Mouse (Mus musculus) cerebellum, postnatal 14 days (tissue): ENCODE measurements around the gene Fam84b.
"Not testable (repeated sequence)": the region's sequence is repeated elsewhere in the genome, so short reads cannot be mapped to it uniquely, and the experiment has no call there.

ENCODE experiments used
- DNase-seq, 2 experiments: peaks; one replicate each; pipeline ENCODE4 v3.0.0; 2021; ENCODE audit warnings: mixed read lengths in 2 of 2

Fam84b gene

DNA sequence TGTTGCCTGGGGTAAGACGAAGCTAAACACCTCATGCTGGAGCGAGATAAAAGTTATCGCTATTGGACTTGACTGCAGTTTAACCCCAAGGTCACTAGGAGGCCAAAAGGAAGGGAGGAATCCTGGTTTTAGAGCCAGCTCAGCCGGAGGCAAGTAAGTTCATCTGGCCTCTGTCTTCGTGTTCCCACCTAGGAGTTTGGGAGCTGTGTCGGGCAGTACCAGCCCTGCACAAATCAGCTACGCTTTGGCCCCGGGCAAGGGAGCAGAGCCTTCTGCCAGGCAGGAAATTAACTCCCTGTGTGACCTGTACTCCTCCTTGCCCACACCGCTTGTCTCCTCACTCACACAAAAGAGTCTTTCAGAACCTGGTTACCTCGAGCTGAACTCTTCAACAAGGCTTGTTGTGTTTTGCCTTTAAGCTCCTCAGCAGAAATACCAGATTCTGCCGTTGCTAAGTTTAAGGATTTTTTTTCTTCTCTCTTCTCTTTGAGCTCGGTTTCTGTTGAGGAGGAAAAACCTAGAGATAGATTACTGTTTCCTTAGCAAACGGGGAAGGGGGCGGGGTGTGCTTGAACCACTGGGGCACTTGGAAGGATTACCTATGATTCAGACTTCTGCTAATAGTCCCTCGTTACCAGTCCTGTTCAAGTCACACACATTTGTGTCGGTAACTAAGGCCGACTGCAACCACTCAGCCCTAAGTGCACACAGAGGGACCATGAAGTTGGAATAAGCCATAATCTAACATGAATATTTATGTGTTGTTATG, at the start of gene Fam84b:
Fam84b (minus strand) TSS at position 548 of the 769 bp plus-strand sequence.
- peak; percentile 21 to 28 for DNase-seq

DNA sequence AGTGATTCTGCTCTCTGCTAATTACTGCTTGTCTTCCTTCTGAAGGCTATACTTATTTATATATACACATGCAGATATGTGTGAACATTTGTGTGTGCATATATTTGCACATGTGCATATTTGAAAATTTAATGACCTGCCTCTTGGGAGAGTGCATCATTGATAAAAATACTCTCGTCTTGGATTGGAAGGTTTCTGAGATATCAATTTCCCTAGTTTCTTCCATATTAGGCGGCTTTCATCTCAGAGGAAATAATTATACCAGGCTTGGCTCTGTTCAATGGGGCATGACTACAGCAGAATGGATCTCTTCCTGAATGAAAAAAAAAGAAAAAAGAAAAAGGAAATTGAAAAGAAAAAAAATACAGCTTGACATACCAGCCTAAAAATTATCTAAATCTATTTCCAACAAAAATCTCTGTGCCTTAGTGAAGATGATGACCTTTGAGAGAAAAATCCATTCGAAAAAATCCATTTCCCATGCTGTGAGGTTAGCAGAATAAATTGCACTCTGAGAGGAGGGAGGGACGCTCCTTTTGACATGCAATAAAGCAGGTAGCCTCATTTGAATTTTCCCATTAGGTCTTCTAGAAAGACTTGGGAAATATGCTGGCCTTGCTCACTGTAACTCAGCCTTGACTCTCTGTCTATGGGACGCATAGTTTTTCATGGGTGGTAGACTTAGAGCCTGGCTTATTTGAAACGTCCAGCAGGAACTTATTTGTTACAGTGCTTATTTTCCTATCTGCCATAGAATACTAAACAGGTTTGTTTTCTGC, 44.8 kb upstream of the Fam84b start:
- no peak for DNase-seq

DNA sequence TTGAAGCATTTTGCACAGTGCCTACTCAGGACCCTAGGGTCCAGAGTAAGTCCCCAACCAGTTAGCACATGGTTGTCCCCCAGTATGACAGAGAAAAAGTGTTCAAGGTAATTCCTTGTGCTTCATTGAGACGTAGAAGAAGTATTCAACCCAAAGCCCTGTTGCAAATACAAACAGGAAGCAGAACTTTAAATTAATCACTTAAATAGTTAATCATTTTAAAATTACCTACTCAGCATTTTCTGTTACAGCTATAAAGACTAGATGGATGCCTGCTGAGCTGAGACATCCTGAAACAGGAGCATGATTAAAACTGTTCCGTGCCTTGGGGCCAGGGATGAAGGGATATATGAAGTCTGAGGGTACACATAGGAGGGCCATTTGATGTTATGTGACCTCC, 42.5 kb upstream of the Fam84b start:
- no peak for DNase-seq

DNA sequence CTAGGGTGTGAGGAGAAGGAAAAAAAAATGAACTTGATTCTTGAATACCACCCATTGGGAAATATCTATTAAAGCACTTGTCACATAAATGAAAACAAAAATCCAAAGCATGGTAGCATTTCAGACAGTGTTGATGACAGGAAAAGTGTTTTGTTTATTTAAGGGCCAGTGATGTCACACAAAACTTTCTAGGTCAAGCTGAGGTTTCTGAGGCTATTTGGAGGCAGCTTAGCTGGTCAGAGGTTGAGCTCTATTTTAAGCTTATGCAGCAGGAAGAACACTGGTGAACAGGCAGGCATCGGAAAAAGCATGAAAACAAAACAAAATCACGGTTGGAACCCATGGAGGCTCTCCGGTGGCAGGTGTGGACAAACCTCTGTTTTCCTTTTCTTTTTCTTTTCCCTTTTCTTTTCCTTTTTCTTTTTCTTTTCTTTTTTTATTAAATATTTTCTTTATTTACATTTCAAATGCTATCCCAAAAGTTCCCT, 39.4 kb upstream of the Fam84b start:
- no peak for DNase-seq

DNA sequence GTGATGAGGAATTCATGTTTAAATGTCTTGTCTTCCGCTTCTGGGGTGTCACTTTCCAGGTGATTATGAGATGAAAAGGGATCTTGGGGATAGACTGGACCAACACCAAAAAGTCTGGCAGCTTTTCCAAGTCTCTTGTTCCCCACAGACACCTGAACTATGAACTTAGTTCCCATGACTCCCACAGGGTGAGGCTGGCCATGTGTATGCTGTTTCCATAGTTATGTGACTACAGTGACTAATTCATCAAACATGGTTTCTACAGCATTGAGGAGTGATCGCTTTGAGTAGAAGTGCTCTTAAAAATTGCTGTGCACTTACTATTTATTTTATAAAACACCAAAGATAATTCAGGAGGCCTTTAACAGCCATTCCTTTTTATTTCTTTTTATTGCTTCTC, 35.1 kb upstream of the Fam84b start:
- DNase-seq, result no peak

DNA sequence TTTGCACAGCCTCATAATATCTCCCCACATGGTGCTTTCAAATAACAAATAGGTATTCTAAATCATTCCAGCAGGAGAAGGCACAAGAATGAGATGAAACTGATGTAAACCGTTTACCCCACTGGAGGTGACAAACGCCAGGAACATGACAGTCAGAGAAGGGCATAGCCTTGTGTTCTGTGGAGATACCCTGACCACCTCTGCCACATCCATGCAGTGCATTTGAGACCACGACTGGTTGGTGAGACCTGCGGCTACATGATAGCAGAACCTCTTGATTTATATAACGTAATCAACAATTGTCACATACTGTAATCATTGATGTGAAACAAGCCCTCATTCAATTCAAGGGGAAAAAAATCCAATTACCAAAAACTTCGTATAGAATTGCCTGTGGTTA, 22.1 kb upstream of the Fam84b start:
- DNase-seq, result no peak

DNA sequence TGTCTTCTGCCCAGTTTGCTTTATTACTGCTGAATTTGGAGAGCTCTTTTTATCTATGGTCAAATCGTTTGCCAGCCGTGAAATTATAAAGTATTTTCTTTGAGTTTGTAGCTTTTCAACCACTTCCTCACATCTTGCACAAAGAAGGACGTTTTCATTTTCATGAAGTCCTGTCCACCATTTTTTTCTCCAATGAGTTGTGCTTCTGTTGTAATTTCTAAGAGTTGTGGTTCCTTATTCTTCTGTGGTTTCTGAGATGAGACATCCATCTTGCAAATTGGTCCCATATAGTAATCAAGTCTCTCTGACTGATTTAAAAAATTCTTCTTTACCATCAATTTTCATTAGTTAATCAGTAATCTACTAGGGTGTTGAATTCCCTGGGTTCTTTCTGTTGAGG, 8.8 kb upstream of the Fam84b start:
- DNase-seq, result no peak

DNA sequence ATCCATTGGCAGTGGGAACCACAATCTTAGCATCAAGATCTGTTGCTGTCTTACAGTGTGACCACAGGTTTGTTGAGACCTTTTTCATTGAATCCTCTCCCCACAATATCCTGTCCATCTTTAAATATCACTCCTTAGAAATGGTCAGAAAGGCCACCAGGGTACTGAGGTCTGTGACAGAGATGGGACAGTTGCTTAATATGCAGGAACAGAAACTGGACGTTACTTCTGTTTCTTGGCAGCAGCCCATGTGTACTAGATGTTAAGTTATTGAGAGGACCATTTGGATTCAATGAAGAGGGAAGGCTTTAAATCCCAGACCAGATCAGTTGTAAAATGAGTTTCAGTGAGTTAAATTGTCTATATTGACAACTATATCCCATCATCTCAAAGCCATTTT, 1.5 kb upstream of the Fam84b start:
- no peak for DNase-seq

DNA sequence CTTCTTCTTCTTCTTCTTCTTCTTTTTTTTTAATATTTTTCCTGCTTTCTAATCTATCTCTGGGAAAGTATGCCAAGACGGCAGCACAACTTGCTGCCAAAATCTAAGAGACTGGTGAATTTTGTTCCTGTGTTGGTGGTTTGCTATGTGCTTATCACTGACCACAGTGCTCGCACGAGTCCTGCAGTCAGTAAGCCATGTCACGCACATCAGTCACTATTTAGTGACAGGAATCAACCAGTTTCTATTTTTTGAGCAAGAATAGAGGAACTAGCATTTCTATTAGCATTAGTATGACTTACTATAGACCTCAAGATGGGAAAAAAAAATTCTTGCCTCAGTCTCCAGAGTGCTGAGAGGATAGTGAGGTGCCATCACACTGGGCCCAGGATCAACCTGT, 573 bp upstream of the Fam84b start:
- DNase-seq, result no peak

DNA sequence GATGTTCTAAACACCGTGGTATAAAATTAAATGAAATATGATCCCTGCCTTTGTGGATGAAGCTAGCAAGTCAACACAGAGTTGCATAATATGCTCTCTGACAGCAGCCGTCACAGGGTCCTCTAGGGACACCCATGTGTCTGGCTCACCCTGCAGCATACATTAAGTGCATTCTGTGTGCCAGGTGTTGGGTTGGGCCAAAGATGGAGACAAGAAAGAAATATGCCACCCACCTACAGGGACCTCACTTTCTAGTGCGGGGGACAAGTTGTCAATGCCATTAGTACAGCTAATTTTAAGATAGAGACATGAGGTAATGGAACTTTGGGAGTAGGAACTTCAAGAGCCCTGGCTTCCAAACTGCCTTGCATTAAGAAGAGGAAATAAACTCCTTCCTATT, 4.9 kb downstream of the Fam84b start:
- DNase-seq, result no peak

DNA sequence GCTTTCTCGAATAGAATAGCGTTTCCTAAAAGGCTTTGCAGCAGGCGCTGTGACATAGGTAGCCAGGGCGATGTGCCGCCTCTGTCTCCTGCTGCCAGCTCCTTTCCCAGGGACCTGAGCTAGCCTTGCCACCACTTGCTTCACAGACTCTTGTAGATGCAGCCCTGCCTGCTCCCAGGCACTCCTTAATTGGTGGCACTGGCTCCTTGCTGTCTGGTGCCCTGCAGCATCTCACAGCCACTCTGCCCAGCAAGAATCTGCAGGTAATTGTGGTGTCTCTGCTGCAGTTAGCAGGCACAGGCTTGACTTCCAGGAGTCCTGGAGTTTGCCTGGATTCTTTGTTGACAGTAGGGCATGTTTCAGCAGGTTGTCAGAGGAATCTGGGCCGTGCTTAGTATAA, 7.3 kb downstream of the Fam84b start:
- DNase-seq, result no peak

DNA sequence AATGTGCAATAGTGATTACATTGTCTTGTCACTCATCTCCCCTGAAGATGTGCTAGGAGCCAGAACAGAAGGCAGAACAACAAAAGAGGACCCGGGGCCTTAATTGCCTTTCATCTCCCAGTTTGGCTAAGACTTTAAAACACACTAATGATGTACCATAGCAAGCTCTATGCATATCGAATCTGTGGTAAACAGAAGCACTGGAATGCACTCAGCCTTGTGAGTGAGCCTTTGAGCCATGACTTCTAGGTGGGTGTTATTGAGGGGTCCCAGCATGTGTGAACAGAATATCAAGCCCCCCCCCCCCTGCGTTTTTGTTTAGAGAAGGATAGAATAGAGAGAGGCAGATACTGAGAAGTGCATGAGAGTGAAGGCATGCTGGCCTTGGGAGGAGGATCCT, 7.7 kb downstream of the Fam84b start:
- no peak for DNase-seq

DNA sequence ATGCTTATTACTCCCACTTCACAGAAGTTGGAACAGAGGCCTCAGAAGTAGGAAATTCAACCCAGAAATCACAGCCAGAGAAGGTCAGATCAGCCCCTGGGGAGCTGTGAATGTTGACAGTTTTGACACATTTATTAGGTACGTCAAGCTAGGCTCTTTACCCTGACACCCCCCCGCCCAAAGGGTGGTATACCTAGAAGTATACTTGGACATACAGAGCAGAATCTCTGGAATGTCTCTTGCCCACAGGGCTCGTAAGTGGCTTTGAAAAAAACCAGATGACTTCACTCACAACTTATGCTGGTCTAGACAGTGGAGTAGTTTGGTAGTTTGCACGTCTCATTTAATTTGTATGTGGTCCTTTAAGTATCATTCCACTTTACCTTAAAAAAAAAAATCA, 11.8 kb downstream of the Fam84b start:
- no peak for DNase-seq

DNA sequence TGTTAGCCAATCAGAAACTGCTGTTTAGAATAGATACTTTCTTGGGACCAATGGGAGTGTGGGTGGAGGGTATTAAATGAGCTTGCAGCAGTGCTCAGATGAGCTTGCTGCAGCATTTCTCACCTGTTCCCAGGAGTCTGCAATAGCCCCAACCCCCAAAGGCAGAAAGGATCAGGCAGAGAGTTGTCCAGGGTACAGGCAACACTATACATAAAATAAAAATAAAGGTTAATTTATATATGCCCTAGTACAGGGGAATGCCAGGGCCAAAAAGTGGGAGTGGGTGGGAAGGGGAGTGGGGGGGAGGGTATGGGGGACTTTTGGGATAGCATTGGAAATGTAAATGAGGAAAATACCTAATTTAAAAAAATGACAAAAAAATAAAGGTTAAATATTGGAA, 12.3 kb downstream of the Fam84b start:
- not testable (repeated sequence) for DNase-seq

DNA sequence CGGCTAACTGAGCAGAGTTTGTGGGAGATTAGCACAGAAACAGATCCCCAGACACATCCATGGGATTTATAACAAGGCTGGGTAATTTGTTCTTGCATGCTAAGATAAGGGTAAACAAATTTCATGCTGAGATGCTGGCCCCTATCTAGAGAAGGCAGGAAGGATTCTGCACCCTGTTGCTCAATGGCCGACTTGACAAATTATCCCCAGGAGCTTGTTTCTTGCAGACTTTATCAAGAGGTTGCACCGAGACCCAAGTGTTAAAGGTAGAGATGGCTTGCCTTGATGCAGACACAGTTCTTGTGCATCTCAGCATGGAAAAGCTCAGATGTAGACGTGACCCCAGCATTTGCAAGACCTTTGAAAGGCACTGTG, 13.3 kb downstream of the Fam84b start:
- no peak for DNase-seq

DNA sequence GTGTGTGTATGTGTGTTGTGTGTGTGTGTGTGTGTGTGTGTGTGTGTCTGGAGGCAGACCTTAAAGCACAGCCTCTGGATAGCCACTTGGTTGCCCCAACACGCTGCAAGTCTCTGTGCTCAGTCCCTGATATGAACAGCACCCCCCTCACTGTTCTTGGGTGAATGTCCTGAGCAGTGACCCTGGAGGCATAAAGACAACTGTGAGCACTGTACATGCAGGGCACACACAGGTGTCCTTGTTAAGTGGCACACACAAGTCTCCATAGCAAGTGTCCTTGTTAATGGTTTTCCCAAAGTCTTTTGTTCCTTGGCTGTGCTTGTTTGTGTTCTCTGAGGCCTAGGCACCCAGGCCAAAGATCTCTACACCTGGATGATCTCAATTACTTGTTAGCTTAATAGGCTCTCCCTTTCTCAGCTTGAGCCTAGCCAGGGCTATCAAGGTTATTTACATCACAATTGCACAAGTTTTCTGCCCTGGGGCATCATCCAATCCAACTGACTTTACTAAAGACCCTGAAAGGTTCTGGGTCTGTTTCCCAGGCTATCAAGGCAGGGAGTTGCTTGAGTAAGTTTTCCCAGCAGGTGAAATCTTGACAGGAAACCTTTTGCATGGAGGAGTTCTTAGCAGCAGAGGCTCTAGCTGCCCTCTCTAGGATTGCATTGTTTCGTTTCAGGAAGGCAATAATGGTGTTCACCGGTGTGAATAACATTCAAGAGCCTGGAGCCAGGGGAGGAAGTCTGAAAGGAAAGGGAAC, 13.9 kb downstream of the Fam84b start:
- no peak for DNase-seq

DNA sequence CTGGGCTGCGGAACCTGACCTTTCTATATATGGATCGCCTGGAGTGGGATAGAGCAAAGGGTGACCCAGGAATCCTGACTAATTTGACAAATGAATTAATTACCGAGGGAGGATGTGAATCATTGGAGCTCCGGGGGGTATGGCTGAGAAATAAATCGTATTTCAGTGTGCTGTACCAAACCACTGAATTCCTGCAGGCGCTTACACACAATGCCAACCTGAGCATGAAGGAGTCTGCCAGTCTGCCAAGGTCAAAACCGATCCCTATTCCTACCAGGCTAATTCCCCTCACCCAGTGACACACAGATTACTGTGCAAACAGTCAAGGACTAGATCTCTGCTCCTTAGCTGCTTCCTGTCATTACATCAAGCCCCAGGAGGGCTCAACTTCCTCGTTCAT, 15.4 kb downstream of the Fam84b start:
- DNase-seq, result no peak

DNA sequence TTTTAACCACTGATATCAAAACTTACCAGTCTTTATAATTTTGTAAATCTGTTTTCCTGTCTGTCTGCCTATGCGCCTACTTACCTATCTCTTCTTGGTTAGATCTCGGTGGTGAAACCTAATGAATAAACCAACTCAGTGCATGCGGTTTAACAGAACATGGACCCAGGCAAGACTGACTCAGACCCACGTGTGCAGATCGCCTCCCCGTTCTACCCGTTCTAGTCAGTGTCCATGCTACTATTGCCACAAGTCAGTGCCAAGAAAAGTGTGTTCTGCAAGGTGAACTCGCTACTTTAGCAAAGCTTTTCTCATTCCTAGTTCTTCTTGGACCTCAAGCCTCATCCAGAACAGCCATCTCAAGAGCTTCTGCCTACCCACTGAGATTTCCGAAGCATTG, 15.9 kb downstream of the Fam84b start:
- no peak for DNase-seq

DNA sequence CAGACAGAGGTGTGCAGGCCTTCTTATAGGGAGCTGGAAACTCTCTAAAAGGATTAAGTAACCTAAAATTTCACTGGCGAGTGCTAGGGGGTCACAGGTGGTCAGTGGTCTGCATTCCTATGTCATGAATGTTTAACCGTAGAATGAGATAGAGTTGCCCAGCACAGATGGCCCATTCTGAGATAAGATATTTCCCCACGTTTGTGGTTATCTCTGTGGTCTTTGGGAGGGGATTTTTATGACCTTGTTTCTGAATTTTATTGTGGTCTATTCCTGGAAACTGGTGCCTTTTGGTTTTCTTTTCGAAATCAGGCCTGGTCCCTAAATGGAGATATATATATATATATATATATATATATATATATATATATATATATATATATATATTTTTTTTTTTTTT, 17.3 kb downstream of the Fam84b start:
- no peak for DNase-seq

DNA sequence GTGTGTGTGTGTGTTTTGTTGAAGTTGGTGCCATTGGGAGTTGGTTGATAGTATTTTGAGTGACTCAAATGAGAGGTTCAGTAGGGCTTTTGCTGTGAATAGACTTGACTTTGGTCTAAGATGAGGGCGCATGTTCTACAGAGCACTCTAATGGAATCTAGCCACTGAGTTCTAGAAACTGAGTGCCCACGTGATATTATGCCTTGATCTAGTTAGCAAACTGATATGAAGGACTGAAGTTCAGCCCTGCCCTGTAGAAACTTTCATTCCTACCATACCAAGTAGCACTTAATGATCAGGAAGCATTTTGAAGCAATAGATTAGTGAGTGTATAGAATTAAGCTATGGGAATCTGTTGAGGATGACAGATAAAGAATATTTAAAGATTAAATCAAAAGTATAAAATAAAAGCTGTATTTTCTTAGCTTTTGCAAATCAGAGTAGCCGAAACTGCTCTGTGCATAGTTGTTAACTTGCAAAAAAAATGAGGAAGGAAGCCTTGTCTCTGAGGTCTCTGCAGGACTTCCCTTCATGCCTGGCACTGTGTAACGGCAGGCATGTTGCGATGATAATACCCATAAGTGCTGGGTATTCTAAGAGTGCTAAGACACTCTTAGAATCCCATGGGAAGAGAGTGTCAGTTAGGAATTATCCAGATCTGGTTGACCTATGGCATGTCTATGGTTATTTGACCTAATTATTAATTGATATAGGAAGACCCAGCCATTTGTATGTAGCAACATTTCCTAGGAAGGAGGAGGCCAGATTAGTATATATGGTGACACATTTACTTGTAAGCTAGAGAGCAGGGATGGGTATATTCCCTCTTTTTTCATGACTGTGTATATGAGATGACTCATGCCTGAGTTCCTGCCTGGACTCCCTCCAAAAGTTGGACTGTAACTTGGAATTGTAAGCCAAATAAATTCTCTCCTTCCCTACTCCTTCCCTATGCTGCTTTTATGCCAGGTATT, 18.7 kb downstream of the Fam84b start:
- DNase-seq, result no peak

DNA sequence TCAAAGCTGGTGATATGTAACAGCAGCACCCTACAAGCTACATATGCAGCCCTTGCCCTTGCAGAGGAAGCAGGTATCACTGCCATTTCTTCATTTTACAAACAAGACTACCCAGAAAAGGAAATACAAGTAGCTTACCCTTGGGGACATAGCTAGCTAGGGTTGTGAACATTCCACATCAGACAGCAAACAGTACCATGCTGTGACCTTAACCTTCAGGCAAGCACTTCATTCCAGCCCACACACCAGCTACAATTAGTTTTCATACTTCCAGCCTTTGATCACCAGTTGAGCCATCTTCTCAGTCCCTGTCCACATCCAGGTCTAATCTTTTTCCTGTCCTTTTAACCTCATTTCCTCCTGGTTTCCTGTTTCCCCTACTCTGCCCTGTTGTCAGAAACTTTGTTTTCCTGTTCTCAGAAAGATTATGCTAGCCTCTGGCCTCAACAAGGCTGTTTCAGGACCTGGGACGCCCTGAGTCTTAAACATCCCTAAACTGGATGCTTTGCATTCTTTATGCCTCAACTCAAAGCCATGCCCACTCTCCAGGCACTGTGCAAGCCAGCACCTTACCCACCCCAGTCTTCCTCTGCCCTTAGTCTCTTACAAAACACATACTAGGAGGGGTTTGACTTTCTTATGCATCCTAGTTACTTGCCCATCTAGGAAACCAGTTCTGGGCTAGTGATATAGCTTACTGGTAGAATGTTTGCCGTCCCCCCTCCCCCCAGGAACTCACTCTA, 19.9 kb downstream of the Fam84b start:
- no peak for DNase-seq

DNA sequence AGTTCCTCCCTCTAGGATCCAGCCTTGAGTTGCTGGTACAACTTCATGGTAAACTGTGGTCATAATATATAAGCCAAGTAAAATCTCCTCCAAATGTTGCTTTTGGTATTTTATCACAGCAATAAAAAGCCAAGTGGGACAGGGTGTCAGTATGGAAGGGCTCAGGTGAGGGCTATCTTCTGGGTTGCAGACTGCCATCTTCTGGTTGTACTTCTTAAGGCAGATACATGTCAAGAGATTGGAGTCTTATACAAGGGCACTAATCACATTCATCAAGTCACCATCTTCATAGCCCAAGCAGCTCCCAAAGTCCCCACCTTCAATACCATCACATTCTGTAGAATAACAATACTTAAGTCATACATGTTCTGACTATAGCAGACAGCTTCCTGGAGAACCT, 21.0 kb downstream of the Fam84b start:
- DNase-seq, result peak; percentile 22 to 28
